Mouse (Mus musculus) myocyte (in vitro differentiated cells): ENCODE measurements around the gene Cul9.

Source experiments
- CEBPB ChIP-seq: IDR thresholded peaks from 2 replicates; pipeline ENCODE4 v1.6.1; 2011; ENCODE audit warnings: mild to moderate bottlenecking, moderate library complexity; ENCODE audit not compliant: poor library complexity, insufficient read depth, severe bottlenecking
- E2F4 ChIP-seq: IDR thresholded peaks from one replicate; pipeline ENCODE4 v1.6.1; 2011; ENCODE audit warnings: mild to moderate bottlenecking, control low read depth, moderate library complexity; ENCODE audit not compliant: insufficient read depth
- MAX ChIP-seq: IDR thresholded peaks from one replicate; pipeline ENCODE4 v1.6.1; 2011; ENCODE audit warnings: low read depth, mild to moderate bottlenecking, control low read depth
- MYOD1 ChIP-seq, 3 experiments: IDR thresholded peaks; one replicate each; pipeline ENCODE4 v1.6.1; 2011; ENCODE audit warnings: control low read depth in 2 of 3, low read depth in 2 of 3, mild to moderate bottlenecking in 2 of 3, moderate library complexity in 1 of 3; ENCODE audit not compliant: insufficient read length in 2 of 3, control insufficient read depth in 1 of 3
- MYOG ChIP-seq, 3 experiments: IDR thresholded peaks; one replicate each; pipeline ENCODE4 v1.6.1; 2011; ENCODE audit warnings: control low read depth in 2 of 3, low read depth in 2 of 3, mild to moderate bottlenecking in 2 of 3; ENCODE audit not compliant: insufficient read length in 2 of 3, control insufficient read depth in 1 of 3, insufficient read depth in 1 of 3
- POLR2A ChIP-seq: IDR thresholded peaks from one replicate; pipeline ENCODE4 v1.6.1; 2011; ENCODE audit warnings: low read depth, mild to moderate bottlenecking, control low read depth, moderate library complexity; ENCODE audit not compliant: insufficient read length
- POLR2AphosphoS2 ChIP-seq: IDR thresholded peaks from one replicate; pipeline ENCODE4 v1.6.1; 2011; ENCODE audit warnings: low read depth, control low read depth; ENCODE audit not compliant: insufficient read length
- REST ChIP-seq: IDR thresholded peaks from one replicate; pipeline ENCODE4 v1.6.1; 2011; ENCODE audit warnings: mild to moderate bottlenecking, control low read depth, moderate library complexity; ENCODE audit not compliant: insufficient read depth, insufficient read length
- TCF12 ChIP-seq: IDR thresholded peaks from one replicate; pipeline ENCODE4 v1.6.1; 2011; ENCODE audit warnings: mild to moderate bottlenecking, control low read depth; ENCODE audit not compliant: poor library complexity, insufficient read depth, severe bottlenecking
- TCF3 ChIP-seq: IDR thresholded peaks from one replicate; pipeline ENCODE4 v1.6.1; 2011; ENCODE audit warnings: low read depth, control low read depth; ENCODE audit not compliant: insufficient read length
- USF1 ChIP-seq: IDR thresholded peaks from one replicate; pipeline ENCODE4 v1.6.1; 2011; ENCODE audit warnings: low read depth, mild to moderate bottlenecking, control low read depth, moderate library complexity

DNA sequence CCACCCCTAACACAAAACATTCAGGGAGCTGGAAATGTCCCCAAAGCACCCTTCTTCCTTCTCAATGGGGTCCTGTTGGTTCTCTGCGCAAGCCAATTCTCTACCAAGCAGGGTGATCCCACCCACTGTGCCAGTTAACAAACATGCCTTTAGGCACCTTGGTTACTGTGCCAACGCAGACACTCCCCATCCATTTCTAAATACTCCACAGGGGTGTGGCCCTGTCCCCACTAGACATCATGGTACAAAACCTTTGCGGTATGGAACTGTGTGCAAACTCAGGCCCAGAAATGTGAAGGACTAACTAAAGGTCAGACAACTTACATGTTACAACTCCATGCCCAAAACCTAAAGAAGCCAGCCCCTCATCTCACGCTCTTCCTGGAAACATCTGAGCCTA, 46.9 kb upstream of the Cul9 start:
- TF ChIP-seq POLR2AphosphoS2 = no peak
- TF ChIP-seq POLR2A = no peak
- TF ChIP-seq CEBPB = no peak
- TF ChIP-seq MYOG (IDR thresholded peaks at IDR 0.05; ENCODE audit: control insufficient read depth in 1 of 3, insufficient read depth in 1 of 3, insufficient read length in 2 of 3, low read depth in 2 of 3) = no peak
- TF ChIP-seq USF1 = no peak
- no peak for TF ChIP-seq MAX
- TF ChIP-seq TCF12 = no peak
- no peak for TF ChIP-seq MYOD1 (IDR thresholded peaks at IDR 0.05; ENCODE audit: control insufficient read depth in 1 of 3, insufficient read length in 2 of 3, low read depth in 2 of 3)
- no peak for TF ChIP-seq E2F4
- no peak for TF ChIP-seq TCF3
- no peak for TF ChIP-seq REST
